Mouse (Mus musculus): Measurements from ENCODE around the gene Cyp4v3. TPM values are rescaled to one million over a fixed set of nuclear protein-coding genes. Genes with fewer than 3 reads are reported as not detected.

Cyp4v3 gene
- polyA plus RNA-seq (2015; fragmentation: Nextera tagmentation; extraction: Ambion mirVana), result 1.9 and 2.3 TPM in 2 replicates

DNA sequence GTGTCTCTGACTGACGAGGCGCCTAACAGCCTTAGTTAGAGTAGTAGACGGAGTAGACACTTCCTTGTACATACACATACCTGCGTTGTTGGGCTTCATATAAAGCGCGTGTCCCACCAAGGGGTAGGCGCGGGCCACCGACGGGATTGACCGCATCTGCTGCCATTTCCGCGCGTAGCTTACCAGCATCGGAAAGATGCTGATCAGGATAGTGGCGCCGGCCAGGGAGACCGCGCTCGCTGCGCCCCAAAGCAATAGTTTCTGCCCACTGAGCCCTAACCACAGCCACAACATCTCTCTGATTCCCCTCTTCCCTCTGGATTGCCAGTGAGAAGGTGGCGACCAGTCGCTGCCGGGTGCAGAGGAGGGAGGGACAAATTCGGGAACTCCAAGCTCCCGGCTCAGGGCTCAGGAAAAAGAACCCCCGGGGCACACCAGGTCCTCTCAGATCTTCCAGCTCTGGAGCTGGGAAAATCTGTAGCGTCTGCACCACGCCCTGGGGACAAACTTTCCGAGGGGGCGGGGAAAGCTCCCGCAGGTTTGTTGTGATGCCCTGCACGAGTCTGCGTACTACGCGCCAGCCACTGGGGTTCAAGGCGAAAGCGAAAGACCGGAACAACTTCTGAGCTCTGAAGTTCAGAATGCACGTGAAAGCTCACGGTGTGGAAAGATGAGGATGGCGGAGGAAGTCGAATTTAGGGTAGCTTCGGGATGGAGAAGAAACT is at the start of gene Cyp4v3:
Gene Cyp4v3 (minus strand): TSS at position 532 of the 725 bp plus-strand sequence.
- peak; percentile 70 for ATAC-seq
- peaks cover 14% of the 10 kb centered on the region for H3K4me1 ChIP-seq (replicated peaks)
- peak within 1 kb of the TSS; percentile 56 for H3K4me3 ChIP-seq (replicated peaks)
- peak within 1 kb of the TSS; percentile 69 for H3K9ac ChIP-seq (replicated peaks)
- no peaks in the 10 kb centered on the region for H3K9me3 ChIP-seq
- 1% methylated on average over 44 of the region's 44 CpGs for WGBS
- H3K4me2 ChIP-seq (replicated peaks), result peak within 1 kb of the TSS; percentile 85
- no peak within 1 kb of the TSS for H3K27ac ChIP-seq
- H3K36me3 ChIP-seq, result no peaks in the 10 kb centered on the region
- peaks cover 14% of the 10 kb centered on the region for H3K27me3 ChIP-seq

GRCm38 (mm10) chr8:45381963-45382347 is 48.9 kb upstream of the Cyp4v3 start, which contains the start of gene Fam149a:
Gene Fam149a (minus strand): TSS chr8:45382291.
- under 1% methylated on average over 6 of the region's 6 CpGs for WGBS

GRCm38 (mm10) chr8:45381075-45381962 is 48.3 kb upstream of the Cyp4v3 start:
- Histone ChIP-seq H3K27ac (no peak overlapping the region), H3K9me3 (no peaks in the 10 kb centered on the region), H3K4me2 (replicated peaks) (peak overlapping the region; percentile 80), H3K4me3 (replicated peaks) (peak overlapping the region; percentile 42), H3K9ac (replicated peaks) (peak overlapping the region; percentile 57), H3K27me3 (peaks cover 11% of the 10 kb centered on the region), H3K36me3 (no peaks in the 10 kb centered on the region), H3K4me1 (replicated peaks) (peaks cover 18% of the 10 kb centered on the region)
- ATAC-seq, result peak; percentile 82
- 2% methylated on average over 38 of the region's 38 CpGs for WGBS

More at GRCm38 (mm10) chr8:45381963-45382347, 48.9 kb upstream of the Cyp4v3 start, which contains the start of gene Fam149a:
- Histone ChIP-seq H3K27ac (no peak within 1 kb of the TSS), H3K36me3 (no peaks in the 10 kb centered on the region), H3K4me3 (replicated peaks) (peak within 1 kb of the TSS; percentile 42), H3K9ac (replicated peaks) (peak within 1 kb of the TSS; percentile 57), H3K4me2 (replicated peaks) (peak within 1 kb of the TSS; percentile 80), H3K27me3 (peaks cover 11% of the 10 kb centered on the region), H3K4me1 (replicated peaks) (peaks cover 18% of the 10 kb centered on the region), H3K9me3 (no peaks in the 10 kb centered on the region)
- peak; percentile 89 for ATAC-seq

DNA sequence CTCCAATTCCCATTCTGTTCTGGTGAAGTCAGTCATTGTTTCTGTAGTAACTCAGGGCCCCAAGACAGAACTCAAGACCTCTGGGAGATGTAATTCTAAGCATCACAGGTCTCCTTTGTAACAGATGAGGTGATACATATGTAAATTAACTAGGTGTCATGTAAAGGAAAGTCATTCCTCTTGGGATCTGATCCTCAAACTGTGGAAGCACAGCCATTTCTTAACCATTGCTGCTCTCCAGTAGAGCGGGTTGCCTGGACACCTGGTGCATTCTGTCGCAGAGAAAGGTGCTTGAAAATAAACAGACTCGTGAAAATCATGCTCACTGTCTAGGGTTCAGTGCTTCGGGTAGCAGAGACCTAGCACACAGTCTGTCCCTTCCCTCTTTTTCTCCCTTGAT is 47.6 kb upstream of the Cyp4v3 start:
- Histone ChIP-seq H3K4me2 (replicated peaks) (peak overlapping the region; percentile 80), H3K9me3 (no peaks in the 10 kb centered on the region), H3K36me3 (no peaks in the 10 kb centered on the region), H3K4me1 (replicated peaks) (peaks cover 18% of the 10 kb centered on the region), H3K9ac (replicated peaks) (no peak overlapping the region), H3K4me3 (replicated peaks) (no peak overlapping the region), H3K27ac (no peak overlapping the region), H3K27me3 (peaks cover 11% of the 10 kb centered on the region)
- 18% methylated on average over 4 of the region's 4 CpGs for WGBS
- no peak for ATAC-seq

GRCm38 (mm10) chr8:45374071-45374470 is 41.1 kb upstream of the Cyp4v3 start:
- Histone ChIP-seq H3K27ac (no peak overlapping the region), H3K4me3 (replicated peaks) (no peak overlapping the region), H3K36me3 (no peaks in the 10 kb centered on the region), H3K27me3 (no peaks in the 10 kb centered on the region), H3K9me3 (no peaks in the 10 kb centered on the region), H3K9ac (replicated peaks) (no peak overlapping the region), H3K4me1 (replicated peaks) (no peaks in the 10 kb centered on the region), H3K4me2 (replicated peaks) (no peak overlapping the region)
- ATAC-seq, result no peak
- 83% methylated on average over 3 of the region's 3 CpGs for WGBS

- H3K27ac ChIP-seq, result no peak overlapping the region
- H3K4me1 ChIP-seq (replicated peaks), result no peaks in the 10 kb centered on the region
- H3K27me3 ChIP-seq, result no peaks in the 10 kb centered on the region
- no peak overlapping the region for H3K4me3 ChIP-seq (replicated peaks)
- H3K36me3 ChIP-seq, result no peaks in the 10 kb centered on the region
- 85% methylated on average over 1 of the region's 1 CpGs for WGBS
- no peak for ATAC-seq
- no peak overlapping the region for H3K4me2 ChIP-seq (replicated peaks)
- H3K9me3 ChIP-seq, result no peaks in the 10 kb centered on the region
- H3K9ac ChIP-seq (replicated peaks), result no peak overlapping the region
Observed at GRCm38 (mm10) chr8:45367154-45367553, 34.1 kb upstream of the Cyp4v3 start.

- Histone ChIP-seq H3K9me3 (no peaks in the 10 kb centered on the region), H3K4me2 (replicated peaks) (no peak overlapping the region), H3K27ac (no peak overlapping the region), H3K9ac (replicated peaks) (no peak overlapping the region), H3K27me3 (no peaks in the 10 kb centered on the region), H3K36me3 (no peaks in the 10 kb centered on the region), H3K4me3 (replicated peaks) (no peak overlapping the region), H3K4me1 (replicated peaks) (peaks cover under 1% of the 10 kb centered on the region; the same call in 1 of the 2 replicates)
- no peak for ATAC-seq
- WGBS, result 92% methylated on average over 1 of the region's 1 CpGs
Observed at GRCm38 (mm10) chr8:45363220-45363619, 30.2 kb upstream of the Cyp4v3 start.

GRCm38 (mm10) chr8:45362323-45362722 is 29.3 kb upstream of the Cyp4v3 start:
- Histone ChIP-seq H3K9ac (replicated peaks) (no peak overlapping the region), H3K4me3 (replicated peaks) (no peak overlapping the region), H3K36me3 (no peaks in the 10 kb centered on the region), H3K27ac (no peak overlapping the region), H3K9me3 (no peaks in the 10 kb centered on the region), H3K27me3 (no peaks in the 10 kb centered on the region), H3K4me2 (replicated peaks) (no peak overlapping the region), H3K4me1 (replicated peaks) (peaks cover 6% of the 10 kb centered on the region)
- no peak for ATAC-seq
- 65% methylated on average over 6 of the region's 6 CpGs for WGBS

DNA sequence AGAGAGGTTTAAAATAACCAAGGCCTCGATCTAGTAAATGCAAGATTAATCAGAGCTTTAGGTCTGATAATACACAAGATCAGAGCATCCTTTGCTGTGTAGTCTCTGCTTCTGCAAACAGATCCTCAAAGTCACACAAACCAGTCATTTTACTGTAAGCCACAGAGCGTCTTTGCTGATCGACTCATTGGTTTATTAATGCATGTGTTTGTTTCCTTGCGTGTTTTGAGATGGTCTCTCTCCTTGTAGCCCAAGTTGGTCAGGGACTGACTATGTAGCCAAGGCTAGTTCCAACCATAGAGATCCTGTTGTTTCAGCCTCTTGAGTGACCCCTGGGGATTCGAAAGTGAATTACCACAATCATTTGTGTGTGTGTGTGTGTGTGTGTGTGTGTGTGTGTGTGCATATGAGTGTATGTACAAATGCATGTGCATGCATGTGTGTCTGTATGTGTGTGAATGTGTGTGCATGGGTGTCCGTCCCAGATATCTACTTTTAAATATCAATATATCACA is 26.1 kb upstream of the Cyp4v3 start:
- Histone ChIP-seq H3K4me2 (replicated peaks) (peak overlapping the region; percentile 82), H3K36me3 (no peaks in the 10 kb centered on the region), H3K4me1 (replicated peaks) (peaks cover 6% of the 10 kb centered on the region), H3K9me3 (no peaks in the 10 kb centered on the region), H3K27ac (no peak overlapping the region), H3K9ac (replicated peaks) (peak overlapping the region; percentile 83), H3K27me3 (0 out of 2 replicates have a peak, but pooled peaks cover 4% of the 10 kb centered on the region), H3K4me3 (replicated peaks) (peak overlapping the region; percentile 58; the same call in 1 of the 2 replicates)
- ATAC-seq, result no peak
- WGBS, result 87% methylated on average over 6 of the region's 6 CpGs

DNA sequence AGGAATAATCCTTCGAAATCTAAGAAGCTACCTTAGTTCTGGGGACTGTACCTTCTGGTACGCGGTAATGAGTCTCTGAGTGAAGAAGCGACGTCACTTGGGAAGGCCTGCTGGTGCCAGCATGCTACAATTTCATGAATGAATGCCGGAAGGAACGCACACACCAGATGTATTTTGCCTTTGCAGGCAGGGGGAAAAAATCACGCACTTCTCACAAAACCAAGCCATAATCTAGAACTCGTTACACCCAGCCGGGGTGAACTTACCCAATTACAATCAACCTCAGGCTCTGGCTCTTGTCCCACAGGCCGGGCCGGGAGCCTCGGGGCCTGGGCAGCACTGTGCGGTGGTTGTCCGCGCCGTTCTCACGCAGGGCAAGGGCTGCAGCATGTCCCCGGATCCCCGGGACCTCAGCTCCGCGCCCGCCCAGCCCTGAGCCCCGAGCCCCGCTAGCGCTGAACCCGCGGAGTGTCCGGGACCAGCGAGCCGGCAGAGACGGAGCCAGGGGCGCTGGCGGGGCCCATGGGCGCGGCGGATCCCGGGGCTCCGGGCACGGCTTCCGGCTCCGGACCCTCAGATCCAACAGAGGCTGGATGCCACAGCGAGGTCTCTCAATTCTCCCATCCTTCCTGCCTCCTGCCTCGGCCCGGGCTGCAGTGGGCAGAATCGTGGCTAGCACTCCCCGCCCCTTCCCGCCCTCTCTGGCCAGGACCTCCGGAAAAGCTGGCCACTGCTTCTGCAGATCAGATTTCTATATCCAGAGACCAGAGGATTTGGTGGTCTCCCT is 25.3 kb upstream of the Cyp4v3 start:
- Histone ChIP-seq H3K9ac (replicated peaks) (peak overlapping the region; percentile 83), H3K4me3 (replicated peaks) (peak overlapping the region; percentile 58), H3K9me3 (no peaks in the 10 kb centered on the region), H3K4me1 (replicated peaks) (peaks cover 6% of the 10 kb centered on the region), H3K36me3 (no peaks in the 10 kb centered on the region; the same call in 1 of the 2 replicates), H3K27ac (no peak overlapping the region), H3K4me2 (replicated peaks) (peak overlapping the region; percentile 82), H3K27me3 (0 out of 2 replicates have a peak, but pooled peaks cover 4% of the 10 kb centered on the region)
- WGBS, result 3% methylated on average over 47 of the region's 49 CpGs
- peak; percentile 87 for ATAC-seq

DNA sequence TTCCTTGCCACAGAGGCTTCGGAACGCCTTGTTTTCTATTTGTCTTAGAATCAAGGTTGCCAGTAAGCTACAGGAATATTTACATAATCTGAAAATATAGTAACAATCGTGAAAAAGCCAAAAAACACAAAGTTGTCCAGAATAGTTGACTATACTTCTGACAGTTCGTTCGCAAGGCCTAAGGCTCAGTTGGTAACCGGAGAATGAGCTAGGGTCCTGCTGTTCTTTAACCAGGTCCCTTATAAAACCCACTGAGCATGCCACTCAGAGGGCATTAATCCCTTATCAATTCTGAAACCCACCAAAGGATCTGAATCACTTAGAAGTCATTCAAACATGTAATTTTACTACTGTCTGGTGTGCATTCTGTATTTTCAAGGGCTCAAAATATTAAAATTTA is 22.8 kb upstream of the Cyp4v3 start:
- Histone ChIP-seq H3K27me3 (0 out of 2 replicates have a peak, but pooled peaks cover 4% of the 10 kb centered on the region), H3K4me2 (replicated peaks) (no peak overlapping the region), H3K4me3 (replicated peaks) (no peak overlapping the region), H3K9ac (replicated peaks) (no peak overlapping the region), H3K9me3 (no peaks in the 10 kb centered on the region), H3K4me1 (replicated peaks) (peaks cover 6% of the 10 kb centered on the region), H3K27ac (no peak overlapping the region), H3K36me3 (no peaks in the 10 kb centered on the region; the same call in 1 of the 2 replicates)
- ATAC-seq, result no peak
- WGBS, result 77% methylated on average over 6 of the region's 6 CpGs
